Mouse (Mus musculus): ENCODE measurements around the gene Exd2.

Gene Exd2

GRCm38 (mm10) chr12:80526511-80526910 lies 63.6 kb downstream of the Exd2 start:
- Histone ChIP-seq H3K9me3 (ENCODE audit: low read length) (no peaks in the 10 kb centered on the region), H3K4me3 (replicated peaks; ENCODE audit: low read length) (no peak overlapping the region), H3K36me3 (ENCODE audit: insufficient read depth, low read length) (no peaks in the 10 kb centered on the region), H3K27me3 (ENCODE audit: insufficient read depth, low read length) (peaks cover 76% of the 10 kb centered on the region), H3K4me1 (replicated peaks; ENCODE audit: low read depth, low read length) (peaks cover 33% of the 10 kb centered on the region)
- TF ChIP-seq NANOG (IDR thresholded peaks at IDR 0.05; ENCODE audit: borderline replicate concordance, low read length): no peak
- TF ChIP-seq POU5F1 (IDR thresholded peaks at IDR 0.05; ENCODE audit: borderline replicate concordance, low read length): no peak
- no peak for TF ChIP-seq CTCF (conservative IDR thresholded peaks at IDR 0.05; ENCODE audit: low read length)

GRCm38 (mm10) chr12:80527727-80528389 lies 65.0 kb downstream of the Exd2 start:
- Histone ChIP-seq H3K4me3 (replicated peaks; ENCODE audit: low read length) (no peak overlapping the region), H3K27me3 (ENCODE audit: insufficient read depth, low read length) (peaks cover 76% of the 10 kb centered on the region), H3K4me1 (replicated peaks; ENCODE audit: low read depth, low read length) (peaks cover 33% of the 10 kb centered on the region), H3K36me3 (ENCODE audit: insufficient read depth, low read length) (no peaks in the 10 kb centered on the region), H3K9me3 (ENCODE audit: low read length) (no peaks in the 10 kb centered on the region)
- TF ChIP-seq POU5F1 (IDR thresholded peaks at IDR 0.05; ENCODE audit: borderline replicate concordance, low read length): no peak
- no peak for TF ChIP-seq CTCF (conservative IDR thresholded peaks at IDR 0.05; ENCODE audit: low read length)
- no peak for TF ChIP-seq NANOG (IDR thresholded peaks at IDR 0.05; ENCODE audit: borderline replicate concordance, low read length)

- Histone ChIP-seq H3K36me3 (ENCODE audit: insufficient read depth, low read length) (no peaks in the 10 kb centered on the region), H3K27me3 (ENCODE audit: insufficient read depth, low read length) (peaks cover 81% of the 10 kb centered on the region), H3K9me3 (ENCODE audit: low read length) (peaks cover 10% of the 10 kb centered on the region; the same call in 1 of the 2 replicates), H3K4me3 (replicated peaks; ENCODE audit: low read length) (no peak overlapping the region), H3K4me1 (replicated peaks; ENCODE audit: low read depth, low read length) (peaks cover 16% of the 10 kb centered on the region)
- TF ChIP-seq POU5F1 (IDR thresholded peaks at IDR 0.05; ENCODE audit: borderline replicate concordance, low read length) (no peak), NANOG (IDR thresholded peaks at IDR 0.05; ENCODE audit: borderline replicate concordance, low read length) (no peak), CTCF (conservative IDR thresholded peaks at IDR 0.05; ENCODE audit: low read length) (no peak)
Observed at GRCm38 (mm10) chr12:80530052-80530451, 67.2 kb downstream of the Exd2 start.

GRCm38 (mm10) chr12:80530630-80531029 lies 67.7 kb downstream of the Exd2 start:
- TF ChIP-seq NANOG (IDR thresholded peaks at IDR 0.05; ENCODE audit: borderline replicate concordance, low read length) (no peak), CTCF (conservative IDR thresholded peaks at IDR 0.05; ENCODE audit: low read length) (no peak), POU5F1 (IDR thresholded peaks at IDR 0.05; ENCODE audit: borderline replicate concordance, low read length) (no peak)
- Histone ChIP-seq H3K27me3 (ENCODE audit: insufficient read depth, low read length) (peaks cover 87% of the 10 kb centered on the region), H3K36me3 (ENCODE audit: insufficient read depth, low read length) (no peaks in the 10 kb centered on the region), H3K4me1 (replicated peaks; ENCODE audit: low read depth, low read length) (peaks cover 10% of the 10 kb centered on the region), H3K4me3 (replicated peaks; ENCODE audit: low read length) (no peak overlapping the region), H3K9me3 (ENCODE audit: low read length) (peaks cover 10% of the 10 kb centered on the region; the same call in 1 of the 2 replicates)

GRCm38 (mm10) chr12:80531585-80531984 lies 68.7 kb downstream of the Exd2 start:
- H3K4me1 ChIP-seq (replicated peaks; ENCODE audit: low read depth, low read length): peaks cover under 1% of the 10 kb centered on the region
- H3K9me3 ChIP-seq (ENCODE audit: low read length): peaks cover 10% of the 10 kb centered on the region; the same call in 1 of the 2 replicates
- H3K36me3 ChIP-seq (ENCODE audit: insufficient read depth, low read length): no peaks in the 10 kb centered on the region
- TF ChIP-seq NANOG (IDR thresholded peaks at IDR 0.05; ENCODE audit: borderline replicate concordance, low read length): no peak
- TF ChIP-seq CTCF (conservative IDR thresholded peaks at IDR 0.05; ENCODE audit: low read length): no peak
- no peak for TF ChIP-seq POU5F1 (IDR thresholded peaks at IDR 0.05; ENCODE audit: borderline replicate concordance, low read length)
- H3K4me3 ChIP-seq (replicated peaks; ENCODE audit: low read length): no peak overlapping the region
- peaks cover 91% of the 10 kb centered on the region for H3K27me3 ChIP-seq (ENCODE audit: insufficient read depth, low read length)

- H3K36me3 ChIP-seq (ENCODE audit: insufficient read depth, low read length): no peaks in the 10 kb centered on the region
- TF ChIP-seq CTCF (conservative IDR thresholded peaks at IDR 0.05; ENCODE audit: low read length): no peak
- no peak for TF ChIP-seq NANOG (IDR thresholded peaks at IDR 0.05; ENCODE audit: borderline replicate concordance, low read length)
- TF ChIP-seq POU5F1 (IDR thresholded peaks at IDR 0.05; ENCODE audit: borderline replicate concordance, low read length): no peak
- H3K9me3 ChIP-seq (ENCODE audit: low read length): peaks cover 10% of the 10 kb centered on the region; the same call in 1 of the 2 replicates
- no peak overlapping the region for H3K4me3 ChIP-seq (replicated peaks; ENCODE audit: low read length)
- 0 out of 2 replicates have a peak, but pooled peaks cover 4% of the 10 kb centered on the region for H3K4me1 ChIP-seq (replicated peaks; ENCODE audit: low read depth, low read length)
- H3K27me3 ChIP-seq (ENCODE audit: insufficient read depth, low read length): peaks cover 88% of the 10 kb centered on the region
Observed at GRCm38 (mm10) chr12:80533876-80534275, 71.0 kb downstream of the Exd2 start.

GRCm38 (mm10) chr12:80537313-80537712 lies 74.4 kb downstream of the Exd2 start:
- Histone ChIP-seq H3K27me3 (ENCODE audit: insufficient read depth, low read length) (peaks cover 60% of the 10 kb centered on the region), H3K4me3 (replicated peaks; ENCODE audit: low read length) (no peak overlapping the region), H3K36me3 (ENCODE audit: insufficient read depth, low read length) (no peaks in the 10 kb centered on the region), H3K4me1 (replicated peaks; ENCODE audit: low read depth, low read length) (0 out of 2 replicates have a peak, but pooled peaks cover 4% of the 10 kb centered on the region), H3K9me3 (ENCODE audit: low read length) (peaks cover 10% of the 10 kb centered on the region; the same call in 1 of the 2 replicates)
- no peak for TF ChIP-seq NANOG (IDR thresholded peaks at IDR 0.05; ENCODE audit: borderline replicate concordance, low read length)
- TF ChIP-seq CTCF (conservative IDR thresholded peaks at IDR 0.05; ENCODE audit: low read length): no peak
- TF ChIP-seq POU5F1 (IDR thresholded peaks at IDR 0.05; ENCODE audit: borderline replicate concordance, low read length): no peak

- TF ChIP-seq NANOG (IDR thresholded peaks at IDR 0.05; ENCODE audit: borderline replicate concordance, low read length): no peak
- TF ChIP-seq CTCF (conservative IDR thresholded peaks at IDR 0.05; ENCODE audit: low read length): 0 out of 2 replicates have a peak, but pooled peaks have one; percentile 0
- H3K4me3 ChIP-seq (replicated peaks; ENCODE audit: low read length): no peak overlapping the region
- H3K27me3 ChIP-seq (ENCODE audit: insufficient read depth, low read length): peaks cover 51% of the 10 kb centered on the region
- H3K9me3 ChIP-seq (ENCODE audit: low read length): peaks cover 10% of the 10 kb centered on the region; the same call in 1 of the 2 replicates
- H3K36me3 ChIP-seq (ENCODE audit: insufficient read depth, low read length): no peaks in the 10 kb centered on the region
- 0 out of 2 replicates have a peak, but pooled peaks cover 4% of the 10 kb centered on the region for H3K4me1 ChIP-seq (replicated peaks; ENCODE audit: low read depth, low read length)
Observed at GRCm38 (mm10) chr12:80538311-80538710, 75.4 kb downstream of the Exd2 start.

Data from E14TG2a.4 (cell line).